Mouse (Mus musculus) cerebellum, adult 8-10 months (tissue): ENCODE data around the gene Rfx4.

ENCODE experiments used
- DNase-seq: peaks from one replicate; pipeline ENCODE4 v3.0.0; 2022

The Rfx4 gene

DNA sequence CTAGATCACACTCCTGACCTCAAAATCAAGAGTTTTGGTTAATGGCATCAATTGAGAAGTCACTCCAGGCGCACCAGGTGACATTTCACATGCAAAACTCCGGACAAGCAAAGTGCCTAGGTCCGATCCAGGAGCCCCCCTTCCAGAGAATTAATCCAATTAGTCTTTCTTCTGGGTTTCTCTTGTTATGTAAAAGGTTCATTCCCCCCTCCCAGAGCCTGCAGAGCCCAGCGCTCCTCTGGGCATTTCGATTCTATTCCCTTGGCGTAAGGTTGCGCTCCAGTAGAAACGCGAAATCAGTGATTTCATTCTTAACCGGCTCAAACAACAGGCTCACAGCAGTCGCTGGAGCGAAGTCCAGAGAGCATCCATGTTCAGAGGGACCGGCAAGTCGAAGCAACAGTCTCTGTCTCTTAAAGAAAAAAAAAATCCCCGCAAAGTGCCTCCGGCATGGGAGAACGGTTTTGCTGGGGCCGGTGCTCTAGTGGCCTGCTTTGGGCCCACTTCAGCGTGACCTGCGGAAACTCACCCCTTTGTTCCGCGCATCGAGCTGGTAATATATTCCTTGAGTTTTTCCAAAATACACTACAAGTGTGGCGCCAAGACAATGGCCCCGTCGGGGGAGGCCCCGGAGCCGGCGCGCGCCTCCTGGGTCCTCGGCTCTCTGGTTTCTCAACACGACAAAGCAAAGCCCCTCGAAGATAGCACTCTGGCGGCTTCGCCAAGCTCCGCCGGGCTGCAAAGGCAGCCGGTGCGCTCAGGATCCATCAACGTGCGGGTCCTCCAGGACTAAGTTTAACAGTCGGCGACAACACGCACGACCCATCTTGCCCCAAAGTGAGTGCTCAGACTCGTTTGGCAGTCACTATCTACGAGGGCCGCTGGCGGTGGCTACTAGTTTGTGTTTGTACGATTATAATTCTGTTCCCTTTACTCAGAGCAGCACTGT is 2.9 kb downstream of the Rfx4 start:
- DNase-seq, result no peak

DNA sequence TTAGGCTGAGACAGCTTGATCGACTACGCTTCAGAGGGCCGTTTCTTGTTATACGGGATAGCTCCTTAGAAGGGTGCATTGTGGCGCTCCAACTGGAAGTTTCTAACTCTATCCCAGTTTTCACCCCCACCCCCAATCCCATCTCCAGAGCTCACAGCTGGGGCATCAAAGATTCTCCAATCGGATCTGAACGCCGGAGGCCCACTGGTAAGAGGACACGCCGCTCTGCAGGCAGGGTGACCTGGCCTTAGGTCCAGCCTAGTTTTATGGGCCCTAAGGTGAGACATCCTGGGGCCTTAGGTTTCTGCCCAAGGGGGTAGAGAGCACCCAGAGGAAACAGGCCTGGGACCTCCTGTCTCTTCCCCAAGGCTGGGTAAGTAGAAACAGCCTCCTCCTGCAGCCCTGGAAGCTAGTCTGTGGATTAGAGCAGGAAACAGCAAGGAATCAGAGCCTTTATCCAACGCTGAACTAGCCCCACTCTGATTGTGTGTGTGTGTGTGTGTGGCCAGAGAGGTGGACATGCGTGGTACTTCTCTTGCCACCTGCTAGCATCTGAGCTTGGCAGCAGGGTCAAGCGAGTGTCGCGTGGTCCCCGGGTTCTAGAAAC is 3.8 kb downstream of the Rfx4 start:
- no peak for DNase-seq

DNA sequence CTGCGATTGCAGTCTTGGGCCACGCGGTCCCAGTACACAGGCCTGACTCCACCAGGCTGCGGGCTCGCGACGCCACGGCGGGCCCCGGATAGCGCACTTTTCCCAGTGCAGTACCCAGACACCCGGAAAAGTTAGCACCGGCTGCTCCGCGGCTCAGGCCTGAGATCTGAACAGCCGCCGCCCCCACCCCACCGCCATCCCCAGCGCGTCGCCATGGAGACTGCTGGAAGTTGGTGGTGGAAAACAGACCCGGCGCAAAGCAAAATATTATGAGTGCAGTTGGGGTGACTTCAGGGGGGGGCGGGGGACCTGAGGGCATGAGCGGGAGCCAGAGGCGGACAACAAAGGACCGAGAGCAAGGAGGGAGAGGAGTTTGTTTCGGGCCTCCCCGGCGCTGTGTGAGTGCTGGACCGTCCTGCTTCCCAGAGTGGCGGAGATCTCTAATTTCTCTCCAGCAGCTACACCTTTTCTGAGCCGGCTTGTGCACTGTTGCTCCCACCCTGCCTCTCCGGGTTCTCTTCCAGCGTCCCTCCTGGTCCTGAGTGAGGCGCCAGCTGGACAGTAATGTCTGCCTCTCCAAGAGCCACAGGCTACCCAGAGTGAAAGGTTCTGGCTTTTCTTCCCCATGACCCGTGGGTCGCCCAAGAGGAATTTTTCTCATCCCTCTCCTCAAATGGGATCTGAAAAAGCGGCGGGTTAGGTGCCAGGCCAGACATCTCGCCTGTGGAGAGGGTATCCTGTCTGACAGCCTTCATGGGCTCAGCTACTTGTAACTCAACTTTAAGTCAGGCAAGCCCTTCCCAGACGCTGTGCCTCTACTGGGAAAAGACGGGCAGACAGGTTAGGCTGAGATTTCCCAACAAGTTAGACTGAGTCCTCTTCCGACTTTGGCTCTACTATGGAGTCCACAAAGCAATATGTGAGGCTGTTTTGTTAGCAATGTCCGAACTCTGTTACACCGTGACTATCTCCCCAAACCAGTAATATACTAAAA is 4.6 kb downstream of the Rfx4 start:
- DNase-seq, result no peak

DNA sequence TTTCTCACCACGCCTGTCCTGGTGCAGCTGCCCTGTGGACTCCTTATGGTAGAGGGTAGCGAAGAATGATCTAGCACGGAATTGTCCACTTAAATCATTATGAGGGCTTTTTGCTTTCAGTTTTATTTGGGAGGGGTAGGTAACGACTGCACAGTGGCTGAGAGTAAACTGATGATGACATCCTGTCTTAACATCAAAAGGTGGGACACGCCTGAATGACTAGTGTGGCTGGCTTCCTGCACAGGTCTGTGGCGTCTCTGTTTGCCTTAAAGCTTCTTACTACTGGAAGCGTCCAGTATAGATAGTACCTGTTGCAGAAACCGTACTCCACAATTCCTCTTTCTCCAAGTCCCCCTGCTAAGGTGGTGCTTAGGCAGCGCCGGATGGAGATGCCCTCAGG is 12.9 kb downstream of the Rfx4 start:
- no peak for DNase-seq

DNA sequence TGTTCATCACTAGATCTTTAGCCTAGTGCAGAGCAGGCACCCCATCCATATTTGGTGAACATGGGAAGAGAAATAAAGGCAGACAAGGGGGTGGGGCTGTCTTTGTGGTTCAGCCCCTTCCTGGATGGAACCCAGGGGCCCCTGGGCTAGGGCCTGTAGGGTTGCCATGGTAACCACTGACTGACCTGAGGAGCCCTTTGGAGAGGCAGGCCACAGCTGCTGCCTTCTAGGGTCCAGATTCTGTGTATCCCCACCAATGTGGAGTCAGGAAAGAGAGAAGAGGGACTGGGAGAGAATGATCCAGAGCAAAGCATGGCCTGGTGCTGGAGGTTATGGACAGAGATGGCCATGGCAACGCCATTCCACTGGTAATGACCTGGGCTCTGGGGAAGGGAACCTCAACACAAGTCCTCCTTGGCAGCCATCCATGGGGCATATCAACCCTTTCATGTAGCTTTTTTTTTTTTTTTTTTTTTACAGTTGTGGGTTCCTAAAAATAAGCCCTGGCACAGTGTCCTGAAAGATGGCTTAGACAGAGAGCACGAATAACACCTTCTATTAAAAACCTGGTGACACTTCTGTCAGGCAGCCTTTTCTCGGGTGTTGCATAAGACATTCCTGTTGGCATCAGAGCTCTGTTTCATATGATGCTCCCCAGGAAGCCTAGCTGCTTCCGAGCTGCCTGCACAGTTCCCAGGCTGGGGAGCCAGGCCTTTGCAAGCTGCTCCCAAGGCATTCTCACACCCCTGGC is 16.7 kb downstream of the Rfx4 start:
- DNase-seq, result peak; percentile 43

DNA sequence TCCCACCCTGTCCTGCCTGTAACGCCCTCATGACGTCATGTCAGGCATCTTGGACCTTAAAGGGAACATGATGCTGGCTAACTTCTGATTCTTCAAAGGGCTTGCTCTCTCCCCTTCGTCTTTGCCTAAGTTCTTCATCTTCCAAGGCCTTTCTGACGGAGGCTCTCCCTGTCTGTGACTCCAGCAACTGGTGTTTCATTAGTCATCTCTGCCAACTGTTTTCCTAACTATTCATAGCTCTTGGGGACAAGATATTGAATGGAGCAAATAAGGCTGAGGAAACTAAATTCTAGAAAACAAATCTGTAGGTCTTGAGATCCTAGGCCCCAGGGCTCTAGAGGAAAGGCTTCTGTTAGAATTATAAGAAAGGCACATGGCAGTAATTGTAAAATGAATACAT is 18.0 kb downstream of the Rfx4 start:
- no peak for DNase-seq

DNA sequence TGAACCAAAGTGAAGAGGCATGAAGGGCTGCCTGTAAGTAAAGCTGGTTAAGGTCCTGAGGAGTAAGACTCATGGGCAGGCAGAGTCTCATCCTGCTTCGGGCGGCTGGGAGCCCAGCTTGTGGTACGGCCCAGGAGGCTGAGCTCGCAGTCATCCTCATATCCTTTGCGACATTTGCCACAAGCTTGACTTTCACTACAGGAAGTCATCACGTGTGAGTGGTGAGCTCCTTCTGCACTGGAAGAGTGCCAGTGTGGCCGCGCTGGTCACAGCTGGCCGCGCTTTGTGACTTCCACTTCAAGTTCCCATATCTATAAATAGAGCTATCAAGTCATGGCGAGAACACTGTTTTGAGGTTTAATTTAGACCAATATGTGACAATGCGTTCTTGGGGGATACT is 18.7 kb downstream of the Rfx4 start:
- DNase-seq, result no peak

DNA sequence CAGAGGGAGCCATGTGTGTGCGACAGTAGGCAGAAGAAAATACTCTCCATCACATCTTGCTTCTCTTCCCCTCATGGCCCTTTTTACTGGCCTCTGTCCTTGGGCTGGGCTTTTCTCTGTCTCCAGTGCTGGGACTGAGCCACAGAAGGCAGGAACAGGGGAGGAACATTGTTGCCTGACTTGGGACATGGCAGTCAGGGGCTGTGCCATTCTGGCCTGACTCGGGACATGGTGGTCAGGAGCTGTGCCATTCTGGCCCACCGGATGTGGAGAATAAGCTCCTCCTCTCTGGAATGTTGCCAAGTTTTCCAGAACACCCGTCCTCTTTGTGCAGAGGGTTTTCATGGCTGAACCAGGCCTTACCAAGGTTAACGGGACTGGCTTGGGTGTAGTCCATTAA is 21.2 kb downstream of the Rfx4 start:
- no peak for DNase-seq

DNA sequence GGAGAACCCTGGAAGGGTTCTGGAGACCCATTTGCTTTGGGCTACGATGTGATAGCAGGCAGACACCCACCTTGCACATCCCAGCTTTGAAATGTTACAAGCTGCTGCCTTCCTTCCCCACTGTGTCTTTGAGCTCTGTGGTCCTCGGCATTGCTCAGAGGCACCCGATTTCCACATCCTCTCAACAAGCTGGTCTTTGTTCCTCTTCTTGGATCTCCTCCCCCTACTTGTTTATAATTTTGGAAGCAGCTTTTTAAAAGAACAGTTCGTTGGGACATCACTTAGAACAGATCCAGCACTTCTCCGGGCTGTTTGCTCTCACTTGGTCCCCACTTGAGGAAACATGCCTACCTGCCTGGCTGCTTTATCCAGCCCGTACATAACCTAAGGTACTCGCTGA is 22.1 kb downstream of the Rfx4 start:
- no peak for DNase-seq

DNA sequence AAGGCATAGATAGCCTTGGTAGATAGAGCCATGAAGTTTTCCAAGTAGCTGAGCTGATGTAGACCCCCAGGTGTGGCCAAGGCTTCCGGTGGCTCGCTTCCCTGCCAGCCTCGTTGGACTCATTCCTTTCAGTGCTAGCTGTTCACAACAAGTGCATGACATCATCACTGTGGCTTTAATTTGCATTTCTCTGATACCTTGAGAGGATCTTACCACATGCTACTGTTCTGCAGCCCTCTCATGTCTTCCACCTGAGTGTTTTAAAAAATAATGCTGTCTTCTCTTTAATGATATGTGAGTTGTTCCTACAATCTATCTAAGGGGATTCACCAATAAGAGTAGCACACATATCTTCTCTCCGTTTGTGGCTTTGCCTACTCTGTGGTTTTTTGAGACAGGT is 25.0 kb downstream of the Rfx4 start:
- DNase-seq, result no peak

DNA sequence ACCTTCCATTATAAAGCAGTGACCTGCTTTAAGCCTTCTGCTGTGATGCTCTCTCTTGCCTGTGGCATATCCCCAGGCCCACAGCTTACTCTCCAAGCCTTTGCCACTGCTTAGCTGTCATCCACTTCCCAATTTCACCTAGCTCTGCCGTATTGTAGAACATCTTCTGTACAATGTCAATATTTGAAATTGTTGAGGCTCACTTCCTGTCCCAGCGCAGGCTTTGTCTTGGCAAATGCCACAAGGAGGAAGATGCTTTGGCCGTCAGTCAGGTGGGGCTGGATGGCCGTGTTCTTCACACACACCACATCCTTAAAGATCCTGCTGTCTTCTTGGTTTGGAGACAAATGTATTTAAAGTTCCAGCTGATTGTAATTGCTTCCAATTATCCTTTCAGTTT is 29.5 kb downstream of the Rfx4 start:
- no peak for DNase-seq

DNA sequence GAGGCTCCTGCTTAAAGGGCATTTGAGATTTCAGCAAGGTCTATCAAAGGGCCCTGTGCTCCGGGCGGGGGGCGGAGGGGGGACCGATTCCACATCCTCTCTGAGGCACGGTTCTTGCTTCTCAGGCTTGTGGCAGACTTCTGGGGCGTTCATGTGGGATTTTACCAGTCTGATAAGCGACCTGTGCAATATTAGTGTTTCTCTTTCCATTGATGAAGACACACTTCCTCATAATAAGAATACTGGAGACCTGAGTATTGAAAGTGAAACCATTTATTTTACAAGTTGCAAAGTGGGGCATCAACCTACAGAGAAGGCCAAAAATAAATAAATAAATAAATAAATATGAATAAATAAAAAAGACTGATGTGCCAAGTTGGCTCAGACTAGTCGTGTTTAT is 34.5 kb downstream of the Rfx4 start:
- DNase-seq, result no peak

DNA sequence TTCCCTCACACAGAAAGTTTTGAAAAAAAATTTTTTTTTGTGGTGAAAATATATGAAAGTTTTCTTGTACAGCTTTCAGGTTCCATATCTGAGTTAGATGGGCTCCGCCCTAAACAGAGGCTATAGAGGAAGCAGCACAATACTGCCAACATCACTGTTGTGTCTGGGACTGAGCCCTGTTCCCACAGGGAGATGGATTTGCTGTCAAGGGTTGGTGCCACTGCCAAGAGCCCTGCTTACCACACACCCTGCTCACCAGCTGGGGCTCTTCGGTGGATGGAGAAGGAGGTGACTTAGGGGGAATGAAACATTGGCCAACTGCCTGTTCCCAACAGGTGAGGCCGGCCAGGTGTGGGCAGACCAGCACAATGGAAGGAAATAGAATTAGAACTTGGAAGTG is 35.3 kb downstream of the Rfx4 start:
- DNase-seq, result no peak

DNA sequence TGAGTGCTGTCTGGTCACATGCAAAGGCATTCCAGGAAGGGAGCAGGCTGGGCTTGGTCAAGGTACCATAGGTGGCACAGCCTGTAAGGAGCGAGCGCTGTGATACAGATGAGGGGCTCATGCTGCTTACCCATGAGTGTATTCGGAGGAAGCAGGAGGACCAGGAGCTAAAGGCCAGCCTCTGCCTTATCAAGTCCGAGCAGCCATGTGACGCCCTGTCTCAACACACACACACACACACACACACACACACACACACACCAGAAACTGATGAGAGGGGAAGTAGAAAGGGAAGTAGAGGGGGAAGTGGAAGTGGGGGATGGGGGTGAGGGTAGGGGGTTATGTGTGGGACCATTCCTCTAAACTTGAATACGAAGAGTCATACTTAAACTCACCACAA is 45.7 kb downstream of the Rfx4 start:
- DNase-seq, result no peak

DNA sequence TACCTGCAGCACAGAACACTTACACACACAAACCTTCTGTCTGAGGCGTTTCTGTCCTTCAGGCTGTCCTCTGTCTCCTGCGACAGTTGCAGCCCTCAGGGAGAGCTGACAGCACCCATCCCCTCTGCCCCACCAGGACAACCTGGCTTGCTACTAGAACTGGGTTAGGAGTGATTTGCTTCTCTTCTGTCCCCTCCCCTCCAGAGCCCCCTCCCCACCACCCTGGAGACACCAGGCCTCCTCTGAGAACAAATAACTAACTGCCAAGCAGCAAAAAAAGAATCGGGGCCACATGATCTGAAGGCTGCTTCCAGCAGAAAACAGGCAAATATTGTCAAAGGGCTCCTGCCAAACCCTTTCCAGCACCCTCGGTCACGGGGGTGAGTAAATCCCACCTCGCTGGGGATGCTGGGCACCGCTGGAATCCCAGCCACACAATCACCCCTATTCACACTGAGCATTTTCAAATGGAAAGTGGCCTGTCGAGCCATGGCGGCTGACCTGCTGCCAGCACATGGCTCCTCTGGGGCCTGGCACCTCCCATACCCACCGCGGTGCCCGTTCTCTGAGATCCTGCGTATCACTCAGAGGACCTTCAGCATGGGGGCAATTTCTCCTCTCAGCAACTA is 47.5 kb downstream of the Rfx4 start:
- DNase-seq, result no peak

DNA sequence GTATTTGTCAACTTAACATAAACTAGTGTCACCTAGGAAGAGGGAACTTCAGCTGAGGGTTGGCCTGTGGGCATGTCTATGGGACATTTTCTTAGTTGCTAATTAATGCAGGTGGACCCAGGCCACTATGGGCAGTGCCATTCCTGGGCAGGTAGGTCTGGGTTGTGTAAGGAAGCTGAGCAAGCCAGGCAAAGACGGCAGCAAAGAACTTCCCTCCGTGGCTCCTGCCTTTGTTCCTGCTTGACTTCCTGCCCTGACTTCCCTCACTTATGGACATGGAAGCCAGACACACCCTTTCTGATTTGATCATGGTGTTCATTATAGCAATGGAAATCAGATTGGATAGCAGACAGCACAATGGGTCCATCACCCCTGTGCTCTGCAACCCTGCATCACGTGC is 49.7 kb downstream of the Rfx4 start:
- no peak for DNase-seq

DNA sequence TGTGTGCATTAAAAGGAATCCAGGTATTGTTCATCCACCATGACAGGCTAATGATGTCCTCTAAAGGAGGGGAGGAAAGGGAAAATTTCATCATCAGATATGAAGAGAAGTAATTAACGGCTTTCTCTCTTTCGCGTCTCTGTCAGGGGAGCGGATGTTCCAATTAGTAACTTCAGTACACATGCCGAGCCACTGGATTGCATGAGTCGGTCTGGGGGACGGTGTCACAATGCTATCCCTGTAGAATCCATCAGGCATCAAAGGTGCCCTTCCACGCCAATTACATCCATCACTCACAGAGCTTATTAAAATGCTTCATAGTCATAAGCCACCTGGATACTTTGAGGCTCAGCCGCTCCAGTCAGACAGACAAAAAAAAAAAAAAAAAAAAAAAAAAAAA is 51.3 kb downstream of the Rfx4 start:
- DNase-seq, result no peak

DNA sequence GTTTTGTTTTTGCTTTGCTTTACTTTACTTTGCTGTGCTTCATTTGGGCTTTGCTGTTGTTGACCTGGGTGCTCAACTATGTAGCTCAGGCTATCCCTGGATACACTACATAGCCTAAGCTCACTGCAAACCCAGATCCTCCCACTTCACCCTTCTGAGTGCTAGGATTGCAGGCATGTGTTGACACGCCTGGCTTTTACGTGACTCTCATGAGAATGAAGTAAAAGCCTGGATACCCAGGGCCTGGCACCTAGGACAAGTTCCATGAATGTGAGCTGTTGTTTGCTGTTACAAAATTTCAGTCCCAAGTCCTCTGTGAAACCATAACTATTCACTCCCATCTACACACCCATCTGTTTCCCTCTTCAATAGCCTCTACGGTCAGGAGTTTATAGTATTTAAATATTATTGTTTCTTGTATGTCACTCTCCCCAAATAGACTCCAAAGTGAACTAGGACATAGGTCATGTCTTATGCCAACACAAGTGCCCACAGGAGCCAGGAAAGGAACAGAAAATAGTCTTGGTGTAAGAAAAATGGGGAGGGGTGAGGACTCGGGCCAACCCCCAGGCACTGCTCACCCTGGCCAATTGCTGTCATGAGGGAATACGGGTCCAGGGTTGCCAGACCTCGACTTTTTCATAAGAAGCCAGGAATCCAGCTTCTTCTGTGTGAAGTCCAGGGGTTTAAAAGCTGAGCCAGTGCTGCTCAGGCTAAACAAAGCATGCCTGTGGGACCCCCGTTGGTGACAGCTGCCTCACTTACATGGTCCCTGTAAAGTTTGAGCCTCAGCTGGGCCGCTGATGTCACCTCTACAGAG is 54.4 kb downstream of the Rfx4 start:
- no peak for DNase-seq

DNA sequence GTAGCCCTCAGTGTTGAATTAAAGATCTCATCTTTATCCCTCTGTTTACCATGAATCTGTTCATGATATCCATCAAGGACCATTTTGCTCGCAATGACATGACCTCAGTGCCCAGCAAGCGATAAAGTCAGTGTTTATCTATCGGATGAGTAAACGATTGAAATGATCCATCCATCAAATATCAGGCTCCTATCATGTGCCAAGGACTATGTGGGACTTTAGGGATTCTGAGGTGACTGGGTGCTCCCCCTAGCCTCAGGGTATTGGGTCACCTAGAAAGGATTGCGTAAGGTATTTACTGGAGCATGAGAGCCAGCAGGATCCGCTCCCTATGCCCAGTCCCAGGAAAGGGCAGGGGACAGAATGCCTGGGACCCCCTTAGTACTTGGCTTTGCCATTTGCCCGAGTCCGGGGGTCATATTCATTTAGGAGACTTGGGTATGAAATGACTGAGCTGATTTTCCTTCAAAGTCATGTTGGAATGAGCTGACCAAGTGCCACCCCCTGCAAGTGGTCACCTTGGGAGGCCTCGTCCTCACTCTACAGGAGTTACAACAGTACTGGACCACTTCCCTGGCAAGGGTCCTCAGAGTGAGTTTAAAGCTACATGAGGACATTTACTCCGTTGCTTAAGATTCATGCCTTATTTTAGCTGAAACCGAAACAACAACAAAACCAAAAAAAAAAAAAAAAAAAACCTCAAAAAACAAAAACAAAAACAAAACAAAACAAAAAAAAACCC is 55.5 kb downstream of the Rfx4 start:
- DNase-seq, result no peak

DNA sequence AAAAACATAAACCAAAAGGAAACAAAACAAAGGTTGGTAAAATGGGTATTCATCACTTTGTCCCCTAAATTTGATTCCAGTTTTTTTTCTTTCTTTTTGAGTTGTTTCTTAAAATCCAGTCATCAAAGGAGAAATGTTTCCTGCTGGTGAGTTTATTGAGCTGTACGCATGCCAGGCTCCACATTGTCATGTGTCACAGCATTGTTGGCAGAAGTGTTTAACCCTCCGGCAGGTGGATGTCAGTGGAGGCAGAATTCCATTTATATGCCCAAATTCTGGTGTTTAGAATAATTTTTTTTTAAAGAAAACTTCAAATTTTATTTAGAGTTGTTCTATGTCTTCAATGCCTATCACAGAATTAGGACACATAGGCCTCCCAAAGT is 56.0 kb downstream of the Rfx4 start:
- DNase-seq, result no peak
